Mouse (Mus musculus): Measurements from ENCODE around the gene Zfp87. TPM values are rescaled to one million over a fixed set of nuclear protein-coding genes. Genes with fewer than 3 reads are reported as not detected.

Zfp87 gene
- 1.3 and 2.3 TPM in 2 replicates for polyA plus RNA-seq (2012; ENCODE audit: low replicate concordance)

DNA sequence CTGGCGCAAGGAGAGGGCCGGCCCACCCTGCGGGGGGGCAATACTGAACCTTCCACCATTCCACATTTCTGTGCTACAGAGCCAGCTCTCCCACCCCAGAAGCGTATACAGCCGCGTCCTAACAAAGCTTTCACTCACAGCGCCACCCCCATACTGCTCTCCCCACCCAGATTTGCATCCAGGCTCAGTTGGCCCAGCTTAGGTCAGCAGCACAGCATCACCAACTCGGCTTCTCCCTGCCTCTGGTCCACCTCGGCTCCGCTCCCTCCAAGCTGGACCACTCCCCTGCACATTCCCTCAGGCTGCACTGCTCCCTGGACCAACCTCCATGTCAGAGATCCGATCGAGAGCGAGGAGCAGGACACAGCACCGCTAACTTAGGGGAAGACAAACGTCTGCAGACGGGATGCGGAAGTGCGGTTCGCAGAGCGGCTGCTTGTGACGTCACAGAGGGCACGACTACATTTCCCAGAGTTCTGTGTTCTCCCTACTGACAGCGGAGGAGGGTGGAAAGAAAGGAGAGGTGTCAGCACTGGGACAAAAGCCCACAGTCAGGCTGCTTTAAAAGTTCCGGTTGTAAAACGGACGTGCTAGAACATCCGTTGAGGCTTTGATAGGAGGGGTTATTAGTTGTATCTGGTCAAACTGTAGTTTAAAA, at the start of gene Zfp87, which contains the start of gene Gm26965:
Zfp87 (minus strand) TSS at position 425 of the 658 bp plus-strand sequence.
Gm26965 (minus strand) TSS at position 399 of the 658 bp plus-strand sequence.

GRCm38 (mm10) chr13:67553730-67554129, 27.8 kb upstream of the Zfp87 start, which contains the start of gene Zfp748:
TSS of gene Zfp748 (minus strand) at chr13:67553830.

DNA sequence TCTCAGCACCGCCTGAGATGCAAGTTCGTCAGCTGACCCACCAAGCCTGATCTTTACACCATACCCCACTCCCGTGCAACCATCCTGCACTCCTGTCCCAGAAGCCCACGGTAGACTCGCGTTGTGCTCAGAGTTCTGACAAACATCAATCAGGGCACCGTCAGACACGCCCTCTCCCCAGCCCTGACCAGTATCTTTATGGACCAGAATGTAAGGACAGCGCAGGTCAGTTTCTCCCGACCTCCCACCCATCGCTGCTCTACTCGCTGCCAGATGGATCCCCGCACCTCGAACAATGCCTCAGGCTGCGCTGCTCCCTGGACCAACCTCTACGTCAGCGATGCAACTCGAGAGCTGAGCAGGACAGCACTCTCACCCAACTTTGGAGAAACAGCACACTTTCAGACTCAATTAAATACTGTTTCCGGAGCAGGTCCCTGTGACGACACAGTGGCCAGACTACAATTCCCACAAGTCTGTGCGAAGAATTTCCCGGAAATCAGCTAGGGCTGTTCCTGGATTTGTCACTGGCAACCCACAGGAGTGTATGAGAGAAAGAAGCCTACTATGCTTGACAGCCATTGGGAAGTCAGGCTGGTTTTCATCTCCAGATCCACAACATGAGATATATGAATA, 25.8 kb downstream of the Zfp87 start, which contains the start of gene Zfp58:
Zfp58 (minus strand) TSS at position 472 of the 636 bp plus-strand sequence.

DNA sequence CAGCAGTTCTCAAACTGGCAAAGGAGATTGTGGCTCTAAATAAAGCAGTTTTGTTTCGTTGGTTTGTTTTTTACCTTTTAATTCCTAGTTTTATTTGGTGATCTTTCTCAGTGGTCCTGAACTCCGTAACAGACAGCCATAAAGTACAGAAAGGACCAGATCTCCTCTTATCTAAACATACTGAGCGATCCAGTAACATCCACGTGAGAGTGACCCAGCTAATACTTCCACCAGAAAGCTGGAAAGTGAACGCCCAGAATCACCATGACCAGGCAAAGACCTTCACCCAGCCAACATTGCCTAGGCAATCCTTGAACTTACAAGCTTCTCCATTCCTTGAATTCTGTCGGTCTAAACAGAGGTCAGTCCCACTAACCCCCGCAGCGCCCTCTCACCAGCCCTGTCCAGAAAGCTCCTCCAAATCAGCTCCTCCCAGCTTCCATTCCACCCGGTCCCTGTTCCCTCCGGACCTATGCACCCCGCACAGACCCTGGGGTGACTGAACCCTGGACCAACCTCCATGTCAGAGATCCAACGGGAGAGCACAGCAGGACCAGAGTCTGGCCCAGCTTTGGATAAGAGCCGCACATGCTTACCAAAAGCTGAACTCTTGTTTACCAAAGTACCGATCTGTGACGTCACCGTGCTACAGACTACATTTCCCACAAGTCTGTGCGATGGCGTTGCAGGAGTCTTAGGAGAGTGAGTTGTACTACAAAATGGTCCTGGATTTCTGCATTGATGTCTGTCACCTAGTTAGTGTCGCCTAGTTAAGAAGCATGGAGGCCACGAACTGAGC, 42.2 kb downstream of the Zfp87 start, which contains the start of gene Zfp874b:
Zfp874b (minus strand) TSS at position 634 of the 799 bp plus-strand sequence.

Other genes with a start within 250 kb of the Zfp87 start
- 0.04 and 0.48 TPM in 2 replicates for gene Zfp458, start 247.7 kb downstream of the Zfp87 start, polyA plus RNA-seq (2012; ENCODE audit: low replicate concordance)
- 0.51 TPM in 1 of 2 replicates, not detected in the other for gene Zfp457, start 219.7 kb downstream of the Zfp87 start, polyA plus RNA-seq (2012; ENCODE audit: low replicate concordance)
- gene Zfp595, start 193.6 kb downstream of the Zfp87 start, polyA plus RNA-seq (2012; ENCODE audit: low replicate concordance): 0.24 and 0.64 TPM in 2 replicates
- gene Gm28044, start 165.6 kb downstream of the Zfp87 start, polyA plus RNA-seq (2012; ENCODE audit: low replicate concordance): not detected in 2 replicates
- 0.21 and 0.54 TPM in 2 replicates for gene Zfp953, start 165.6 kb downstream of the Zfp87 start, polyA plus RNA-seq (2012; ENCODE audit: low replicate concordance)
- not detected in 2 replicates for gene Gm28041, start 150.4 kb downstream of the Zfp87 start, polyA plus RNA-seq (2012; ENCODE audit: low replicate concordance)
- gene Zfp456, start 150.4 kb downstream of the Zfp87 start, polyA plus RNA-seq (2012; ENCODE audit: low replicate concordance): 0.11 and 0.29 TPM in 2 replicates
- gene Zfp429, start 126.4 kb downstream of the Zfp87 start, polyA plus RNA-seq (2012; ENCODE audit: low replicate concordance): 4.1 and 8.4 TPM in 2 replicates
- gene Zfp459, start 104.8 kb downstream of the Zfp87 start, polyA plus RNA-seq (2012; ENCODE audit: low replicate concordance): 0.10 and 0.43 TPM in 2 replicates
- gene Zfp874a, start 74.6 kb downstream of the Zfp87 start, polyA plus RNA-seq (2012; ENCODE audit: low replicate concordance): 0.43 and 0.45 TPM in 2 replicates
- gene Zfp874b, start 41.9 kb downstream of the Zfp87 start, polyA plus RNA-seq (2012; ENCODE audit: low replicate concordance): 0.56 and 1.0 TPM in 2 replicates
- 0.13 and 1.1 TPM in 2 replicates for gene Zfp58, start 25.6 kb downstream of the Zfp87 start, polyA plus RNA-seq (2012; ENCODE audit: low replicate concordance)
- not detected in 2 replicates for gene Gm26965, start within 50 bp of the Zfp87 start, polyA plus RNA-seq (2012; ENCODE audit: low replicate concordance)
- 0.66 and 0.73 TPM in 2 replicates for gene Zfp748, start 27.7 kb upstream of the Zfp87 start, polyA plus RNA-seq (2012; ENCODE audit: low replicate concordance)
- 0.29 and 1.1 TPM in 2 replicates for gene Zfp729b, start 83.5 kb upstream of the Zfp87 start, polyA plus RNA-seq (2012; ENCODE audit: low replicate concordance)
- gene Gm49345, start 111.6 kb upstream of the Zfp87 start, polyA plus RNA-seq (2012; ENCODE audit: low replicate concordance): not detected in 2 replicates
- 0.33 and 0.49 TPM in 2 replicates for gene Zfp729a, start 111.6 kb upstream of the Zfp87 start, polyA plus RNA-seq (2012; ENCODE audit: low replicate concordance)
- 0.21 and 2.1 TPM in 2 replicates for gene Zfp738, start 160.9 kb upstream of the Zfp87 start, polyA plus RNA-seq (2012; ENCODE audit: low replicate concordance)
- gene Zfp65, start 203.0 kb upstream of the Zfp87 start, polyA plus RNA-seq (2012; ENCODE audit: low replicate concordance): 0.53 and 1.8 TPM in 2 replicates
- gene Zfp85, start 229.1 kb upstream of the Zfp87 start, polyA plus RNA-seq (2012; ENCODE audit: low replicate concordance): 0.13 and 0.57 TPM in 2 replicates

Measured in hematopoietic multipotent progenitor cell, adult 10-12 weeks (in vitro differentiated cells).